Mouse (Mus musculus): Measurements from ENCODE around the gene Gosr1. TPM values are rescaled to one million over a fixed set of nuclear protein-coding genes. Genes with fewer than 3 reads are reported as not detected.

Gene Gosr1
- total RNA-seq (2014; rRNA removed) (18.9 and 20.1 TPM in 2 replicates), polyA plus RNA-seq (2012; rRNA removed) (13.7 and 14.9 TPM in 2 replicates)

- H3K4me1 ChIP-seq (ENCODE audit: control insufficient read depth, insufficient read depth, low read length): no peaks in the 10 kb centered on the region
- DNase-seq (ENCODE audit: extremely low read depth, low read depth, low spot score): peak; percentile 91
- WGBS: under 1% methylated on average over 28 of the region's 28 CpGs
- peaks cover 9% of the 10 kb centered on the region; the same call in 1 of the 2 replicates for H3K36me3 ChIP-seq (ENCODE audit: control insufficient read depth, insufficient read depth, low read length)
- H3K9ac ChIP-seq (ENCODE audit: low read depth, low read length): peak within 1 kb of the TSS; percentile 75
- H3K27me3 ChIP-seq (ENCODE audit: control insufficient read depth, insufficient read depth, low read length): no peaks in the 10 kb centered on the region
- TF ChIP-seq CTCF (IDR thresholded peaks at IDR 0.05; ENCODE audit: low read depth, low read length) (peak; percentile 87), POLR2A (IDR thresholded peaks at IDR 0.05; ENCODE audit: extremely low read depth, insufficient read depth, low read length) (peak; percentile 75)
- H3K4me3 ChIP-seq (ENCODE audit: insufficient read depth, low read depth, low read length): peak within 1 kb of the TSS; percentile 84
- peaks cover 5% of the 10 kb centered on the region; the same call in 1 of the 2 replicates for H3K79me2 ChIP-seq (ENCODE audit: control insufficient read depth, insufficient read depth, low read length)
- H3K27ac ChIP-seq (replicated peaks; ENCODE audit: insufficient read depth, low read depth, low read length): peak within 1 kb of the TSS; percentile 78
These were observed at the start of gene Gosr1 for GRCm38 (mm10) chr11:76763053-76763740. Gosr1 (minus strand) TSS chr11:76763579.

- Histone ChIP-seq H3K4me3 (ENCODE audit: insufficient read depth, low read depth, low read length) (no peak overlapping the region), H3K79me2 (ENCODE audit: control insufficient read depth, insufficient read depth, low read length) (no peaks in the 10 kb centered on the region), H3K4me1 (ENCODE audit: control insufficient read depth, insufficient read depth, low read length) (no peaks in the 10 kb centered on the region), H3K27me3 (ENCODE audit: control insufficient read depth, insufficient read depth, low read length) (no peaks in the 10 kb centered on the region), H3K9ac (ENCODE audit: low read depth, low read length) (no peak overlapping the region), H3K36me3 (ENCODE audit: control insufficient read depth, insufficient read depth, low read length) (peaks cover 22% of the 10 kb centered on the region), H3K27ac (replicated peaks; ENCODE audit: insufficient read depth, low read depth, low read length) (no peak overlapping the region)
- DNase-seq (ENCODE audit: extremely low read depth, low read depth, low spot score): peak; percentile 12
- TF ChIP-seq CTCF (IDR thresholded peaks at IDR 0.05; ENCODE audit: low read depth, low read length) (peak; percentile 50), POLR2A (IDR thresholded peaks at IDR 0.05; ENCODE audit: extremely low read depth, insufficient read depth, low read length) (no peak)
- WGBS: 90% methylated on average over 9 of the region's 9 CpGs
These were observed 47.5 kb upstream of the Gosr1 start for GRCm38 (mm10) chr11:76810706-76811495.

GRCm38 (mm10) chr11:76809450-76809849 lies 46.1 kb upstream of the Gosr1 start:
- H3K27me3 ChIP-seq (ENCODE audit: control insufficient read depth, insufficient read depth, low read length): no peaks in the 10 kb centered on the region
- peaks cover 28% of the 10 kb centered on the region for H3K36me3 ChIP-seq (ENCODE audit: control insufficient read depth, insufficient read depth, low read length)
- no peak overlapping the region for H3K27ac ChIP-seq (replicated peaks; ENCODE audit: insufficient read depth, low read depth, low read length)
- H3K4me3 ChIP-seq (ENCODE audit: insufficient read depth, low read depth, low read length): no peak overlapping the region
- TF ChIP-seq CTCF (IDR thresholded peaks at IDR 0.05; ENCODE audit: low read depth, low read length) (no peak), POLR2A (IDR thresholded peaks at IDR 0.05; ENCODE audit: extremely low read depth, insufficient read depth, low read length) (no peak)
- DNase-seq (ENCODE audit: extremely low read depth, low read depth, low spot score): peak; percentile 63
- WGBS: 50% methylated on average over 3 of the region's 3 CpGs
- H3K9ac ChIP-seq (ENCODE audit: low read depth, low read length): no peak overlapping the region
- no peaks in the 10 kb centered on the region for H3K4me1 ChIP-seq (ENCODE audit: control insufficient read depth, insufficient read depth, low read length)
- no peaks in the 10 kb centered on the region for H3K79me2 ChIP-seq (ENCODE audit: control insufficient read depth, insufficient read depth, low read length)

GRCm38 (mm10) chr11:76808550-76808949 lies 45.2 kb upstream of the Gosr1 start:
- DNase-seq (ENCODE audit: extremely low read depth, low read depth, low spot score): no peak
- TF ChIP-seq POLR2A (IDR thresholded peaks at IDR 0.05; ENCODE audit: extremely low read depth, insufficient read depth, low read length) (no peak), CTCF (IDR thresholded peaks at IDR 0.05; ENCODE audit: low read depth, low read length) (no peak)
- WGBS: 93% methylated on average over 7 of the region's 7 CpGs
- H3K27ac ChIP-seq (replicated peaks; ENCODE audit: insufficient read depth, low read depth, low read length): no peak overlapping the region
- H3K36me3 ChIP-seq (ENCODE audit: control insufficient read depth, insufficient read depth, low read length): peaks cover 28% of the 10 kb centered on the region
- no peaks in the 10 kb centered on the region for H3K27me3 ChIP-seq (ENCODE audit: control insufficient read depth, insufficient read depth, low read length)
- H3K79me2 ChIP-seq (ENCODE audit: control insufficient read depth, insufficient read depth, low read length): no peaks in the 10 kb centered on the region
- no peak overlapping the region for H3K4me3 ChIP-seq (ENCODE audit: insufficient read depth, low read depth, low read length)
- H3K9ac ChIP-seq (ENCODE audit: low read depth, low read length): no peak overlapping the region
- no peaks in the 10 kb centered on the region for H3K4me1 ChIP-seq (ENCODE audit: control insufficient read depth, insufficient read depth, low read length)

GRCm38 (mm10) chr11:76807007-76807679 lies 43.8 kb upstream of the Gosr1 start:
- no peak for DNase-seq (ENCODE audit: extremely low read depth, low read depth, low spot score)
- Histone ChIP-seq H3K27ac (replicated peaks; ENCODE audit: insufficient read depth, low read depth, low read length) (no peak overlapping the region), H3K4me3 (ENCODE audit: insufficient read depth, low read depth, low read length) (no peak overlapping the region), H3K79me2 (ENCODE audit: control insufficient read depth, insufficient read depth, low read length) (no peaks in the 10 kb centered on the region), H3K27me3 (ENCODE audit: control insufficient read depth, insufficient read depth, low read length) (no peaks in the 10 kb centered on the region), H3K4me1 (ENCODE audit: control insufficient read depth, insufficient read depth, low read length) (no peaks in the 10 kb centered on the region), H3K9ac (ENCODE audit: low read depth, low read length) (no peak overlapping the region), H3K36me3 (ENCODE audit: control insufficient read depth, insufficient read depth, low read length) (peaks cover 23% of the 10 kb centered on the region)
- no peak for TF ChIP-seq POLR2A (IDR thresholded peaks at IDR 0.05; ENCODE audit: extremely low read depth, insufficient read depth, low read length)
- no peak for TF ChIP-seq CTCF (IDR thresholded peaks at IDR 0.05; ENCODE audit: low read depth, low read length)
- WGBS: 98% methylated on average over 3 of the region's 3 CpGs
